Mouse (Mus musculus) testis, adult 2 months (tissue): ENCODE results near the gene Rptor.

Experiments
- CTCF ChIP-seq: fragments of 200-500 bp; IDR thresholded peaks from 2 replicates; pipeline ENCODE4 v1.5.1; 2012; ENCODE audit warnings: low read depth, mild to moderate bottlenecking, inconsistent platforms, low read length, moderate library complexity; ENCODE audit not compliant: control insufficient read depth, insufficient read depth, insufficient replicate concordance
- POLR2A ChIP-seq: fragments of 200-500 bp; IDR thresholded peaks from 2 replicates; pipeline ENCODE4 v1.6.1; 2012; ENCODE audit warnings: low read depth, mild to moderate bottlenecking, inconsistent platforms, low read length, moderate library complexity; ENCODE audit not compliant: control insufficient read depth

GRCm38 (mm10) chr11:119602177-119602700 lies 466 bp upstream of the Rptor start:
- no peak for TF ChIP-seq CTCF
- TF ChIP-seq POLR2A: no peak
